Mouse (Mus musculus): ENCODE results near the gene Trat1. TPM values are rescaled to one million over a fixed set of nuclear protein-coding genes. Genes with fewer than 3 reads are reported as not detected.

Trat1 gene
- total RNA-seq, 1 experiment = not detected

GRCm38 (mm10) chr16:48809374-48809773, 37.6 kb upstream of the Trat1 start:
- no peaks in the 10 kb centered on the region for H3K9me3 ChIP-seq (ENCODE audit: control insufficient read depth, insufficient read depth, low read depth, low read length)
- no peak overlapping the region for H3K27ac ChIP-seq (ENCODE audit: insufficient read depth, low read depth, low read length, poor library complexity, severe bottlenecking)
- peak; percentile 4 for DNase-seq (ENCODE audit: low read depth, low spot score)
- in situ Hi-C loops (cut with MboI; ENCODE audit: low sequenced_read_pairs in 2 of 2, unreplicated experiment in 2 of 2) = no loop called here
- H3K4me3 ChIP-seq (ENCODE audit: insufficient read depth in 1 of 2, low read depth in 1 of 2, low read length in 2 of 2, poor library complexity in 1 of 2, severe bottlenecking in 1 of 2) = no peak overlapping the region
- TF ChIP-seq CHD2 (IDR thresholded peaks at IDR 0.05; ENCODE audit: low read depth, low read length) = no peak
- no peak for TF ChIP-seq ZNF384 (IDR thresholded peaks at IDR 0.05; ENCODE audit: low read depth, low read length)
- no peak for TF ChIP-seq MAFK (IDR thresholded peaks at IDR 0.05; ENCODE audit: insufficient read depth, low read depth, low read length)
- no peak for TF ChIP-seq HCFC1 (IDR thresholded peaks at IDR 0.05; ENCODE audit: borderline replicate concordance, insufficient read depth, low read length)
- TF ChIP-seq ZC3H11A (IDR thresholded peaks at IDR 0.05; ENCODE audit: borderline replicate concordance, low read depth, low read length) = no peak
- no peaks in the 10 kb centered on the region for H3K4me1 ChIP-seq (ENCODE audit: control insufficient read depth in 2 of 2, insufficient read depth in 2 of 2, low read length in 2 of 2, poor library complexity in 1 of 2)
- H3K9ac ChIP-seq (ENCODE audit: insufficient read depth, low read depth, low read length, poor library complexity, severe bottlenecking) = no peak overlapping the region
- no peaks in the 10 kb centered on the region for H3K36me3 ChIP-seq (ENCODE audit: control insufficient read depth, insufficient read depth, low read length, poor library complexity, severe bottlenecking)

- Histone ChIP-seq H3K4me3 (ENCODE audit: insufficient read depth in 1 of 2, low read depth in 1 of 2, low read length in 2 of 2, poor library complexity in 1 of 2, severe bottlenecking in 1 of 2) (no peak overlapping the region), H3K9me3 (ENCODE audit: control insufficient read depth, insufficient read depth, low read depth, low read length) (no peaks in the 10 kb centered on the region), H3K36me3 (ENCODE audit: control insufficient read depth, insufficient read depth, low read length, poor library complexity, severe bottlenecking) (no peaks in the 10 kb centered on the region), H3K27ac (ENCODE audit: insufficient read depth, low read depth, low read length, poor library complexity, severe bottlenecking) (no peak overlapping the region), H3K9ac (ENCODE audit: insufficient read depth, low read depth, low read length, poor library complexity, severe bottlenecking) (no peak overlapping the region), H3K4me1 (ENCODE audit: control insufficient read depth in 2 of 2, insufficient read depth in 2 of 2, low read length in 2 of 2, poor library complexity in 1 of 2) (no peaks in the 10 kb centered on the region)
- no peak for DNase-seq (ENCODE audit: low read depth, low spot score)
- in situ Hi-C loops (cut with MboI; ENCODE audit: low sequenced_read_pairs in 2 of 2, unreplicated experiment in 2 of 2) = no loop called here
- TF ChIP-seq HCFC1 (IDR thresholded peaks at IDR 0.05; ENCODE audit: borderline replicate concordance, insufficient read depth, low read length) = no peak
Measured at GRCm38 (mm10) chr16:48806521-48806920, 34.7 kb upstream of the Trat1 start.

GRCm38 (mm10) chr16:48805412-48805811, 33.6 kb upstream of the Trat1 start:
- in situ Hi-C loops (cut with MboI; ENCODE audit: low sequenced_read_pairs in 2 of 2, unreplicated experiment in 2 of 2) = no loop called here
- no peak overlapping the region for H3K27ac ChIP-seq (ENCODE audit: insufficient read depth, low read depth, low read length, poor library complexity, severe bottlenecking)
- no peaks in the 10 kb centered on the region for H3K4me1 ChIP-seq (ENCODE audit: control insufficient read depth in 2 of 2, insufficient read depth in 2 of 2, low read length in 2 of 2, poor library complexity in 1 of 2)
- TF ChIP-seq HCFC1 (IDR thresholded peaks at IDR 0.05; ENCODE audit: borderline replicate concordance, insufficient read depth, low read length) (no peak), ZC3H11A (IDR thresholded peaks at IDR 0.05; ENCODE audit: borderline replicate concordance, low read depth, low read length) (no peak), ZNF384 (IDR thresholded peaks at IDR 0.05; ENCODE audit: low read depth, low read length) (no peak), CHD2 (IDR thresholded peaks at IDR 0.05; ENCODE audit: low read depth, low read length) (no peak), MAFK (IDR thresholded peaks at IDR 0.05; ENCODE audit: insufficient read depth, low read depth, low read length) (no peak)
- no peak for DNase-seq (ENCODE audit: low read depth, low spot score)
- H3K4me3 ChIP-seq (ENCODE audit: insufficient read depth in 1 of 2, low read depth in 1 of 2, low read length in 2 of 2, poor library complexity in 1 of 2, severe bottlenecking in 1 of 2) = no peak overlapping the region
- no peaks in the 10 kb centered on the region for H3K36me3 ChIP-seq (ENCODE audit: control insufficient read depth, insufficient read depth, low read length, poor library complexity, severe bottlenecking)
- H3K9me3 ChIP-seq (ENCODE audit: control insufficient read depth, insufficient read depth, low read depth, low read length) = no peaks in the 10 kb centered on the region
- no peak overlapping the region for H3K9ac ChIP-seq (ENCODE audit: insufficient read depth, low read depth, low read length, poor library complexity, severe bottlenecking)

GRCm38 (mm10) chr16:48800906-48801305, 29.1 kb upstream of the Trat1 start:
- no peaks in the 10 kb centered on the region for H3K9me3 ChIP-seq (ENCODE audit: control insufficient read depth, insufficient read depth, low read depth, low read length)
- no peak for TF ChIP-seq HCFC1 (IDR thresholded peaks at IDR 0.05; ENCODE audit: borderline replicate concordance, insufficient read depth, low read length)
- TF ChIP-seq ZC3H11A (IDR thresholded peaks at IDR 0.05; ENCODE audit: borderline replicate concordance, low read depth, low read length) = no peak
- TF ChIP-seq MAFK (IDR thresholded peaks at IDR 0.05; ENCODE audit: insufficient read depth, low read depth, low read length) = no peak
- TF ChIP-seq ZNF384 (IDR thresholded peaks at IDR 0.05; ENCODE audit: low read depth, low read length) = no peak
- no peak for TF ChIP-seq CHD2 (IDR thresholded peaks at IDR 0.05; ENCODE audit: low read depth, low read length)
- DNase-seq (ENCODE audit: low read depth, low spot score) = no peak
- H3K4me1 ChIP-seq (ENCODE audit: control insufficient read depth in 2 of 2, insufficient read depth in 2 of 2, low read length in 2 of 2, poor library complexity in 1 of 2) = no peaks in the 10 kb centered on the region
- H3K4me3 ChIP-seq (ENCODE audit: insufficient read depth in 1 of 2, low read depth in 1 of 2, low read length in 2 of 2, poor library complexity in 1 of 2, severe bottlenecking in 1 of 2) = no peak overlapping the region
- in situ Hi-C loops (cut with MboI; ENCODE audit: low sequenced_read_pairs in 2 of 2, unreplicated experiment in 2 of 2) = no loop called here
- no peaks in the 10 kb centered on the region for H3K36me3 ChIP-seq (ENCODE audit: control insufficient read depth, insufficient read depth, low read length, poor library complexity, severe bottlenecking)
- no peak overlapping the region for H3K9ac ChIP-seq (ENCODE audit: insufficient read depth, low read depth, low read length, poor library complexity, severe bottlenecking)
- H3K27ac ChIP-seq (ENCODE audit: insufficient read depth, low read depth, low read length, poor library complexity, severe bottlenecking) = no peak overlapping the region

GRCm38 (mm10) chr16:48799470-48799869, 27.6 kb upstream of the Trat1 start:
- Histone ChIP-seq H3K36me3 (ENCODE audit: control insufficient read depth, insufficient read depth, low read length, poor library complexity, severe bottlenecking) (no peaks in the 10 kb centered on the region), H3K9ac (ENCODE audit: insufficient read depth, low read depth, low read length, poor library complexity, severe bottlenecking) (no peak overlapping the region), H3K4me1 (ENCODE audit: control insufficient read depth in 2 of 2, insufficient read depth in 2 of 2, low read length in 2 of 2, poor library complexity in 1 of 2) (no peaks in the 10 kb centered on the region), H3K4me3 (ENCODE audit: insufficient read depth in 1 of 2, low read depth in 1 of 2, low read length in 2 of 2, poor library complexity in 1 of 2, severe bottlenecking in 1 of 2) (no peak overlapping the region), H3K27ac (ENCODE audit: insufficient read depth, low read depth, low read length, poor library complexity, severe bottlenecking) (no peak overlapping the region), H3K9me3 (ENCODE audit: control insufficient read depth, insufficient read depth, low read depth, low read length) (no peaks in the 10 kb centered on the region)
- TF ChIP-seq CHD2 (IDR thresholded peaks at IDR 0.05; ENCODE audit: low read depth, low read length) (no peak), MAFK (IDR thresholded peaks at IDR 0.05; ENCODE audit: insufficient read depth, low read depth, low read length) (no peak), ZC3H11A (IDR thresholded peaks at IDR 0.05; ENCODE audit: borderline replicate concordance, low read depth, low read length) (no peak), HCFC1 (IDR thresholded peaks at IDR 0.05; ENCODE audit: borderline replicate concordance, insufficient read depth, low read length) (no peak), ZNF384 (IDR thresholded peaks at IDR 0.05; ENCODE audit: low read depth, low read length) (no peak)
- in situ Hi-C loops (cut with MboI; ENCODE audit: low sequenced_read_pairs in 2 of 2, unreplicated experiment in 2 of 2) = no loop called here
- no peak for DNase-seq (ENCODE audit: low read depth, low spot score)

Data from ES-E14 (cell line).